Mouse (Mus musculus): Measurements from ENCODE around the gene Jade2. TPM values are rescaled to one million over a fixed set of nuclear protein-coding genes. Genes with fewer than 3 reads are reported as not detected.

Jade2 gene
- total RNA-seq, 1 experiment from 2014 or later, result 11.9 TPM

- no peak for DNase-seq
These were observed 23.9 kb downstream of the Jade2 start for GRCm38 (mm10) chr11:51833393-51834066.

- no peak for DNase-seq
These were observed 24.5 kb downstream of the Jade2 start for GRCm38 (mm10) chr11:51832992-51833391.

DNA sequence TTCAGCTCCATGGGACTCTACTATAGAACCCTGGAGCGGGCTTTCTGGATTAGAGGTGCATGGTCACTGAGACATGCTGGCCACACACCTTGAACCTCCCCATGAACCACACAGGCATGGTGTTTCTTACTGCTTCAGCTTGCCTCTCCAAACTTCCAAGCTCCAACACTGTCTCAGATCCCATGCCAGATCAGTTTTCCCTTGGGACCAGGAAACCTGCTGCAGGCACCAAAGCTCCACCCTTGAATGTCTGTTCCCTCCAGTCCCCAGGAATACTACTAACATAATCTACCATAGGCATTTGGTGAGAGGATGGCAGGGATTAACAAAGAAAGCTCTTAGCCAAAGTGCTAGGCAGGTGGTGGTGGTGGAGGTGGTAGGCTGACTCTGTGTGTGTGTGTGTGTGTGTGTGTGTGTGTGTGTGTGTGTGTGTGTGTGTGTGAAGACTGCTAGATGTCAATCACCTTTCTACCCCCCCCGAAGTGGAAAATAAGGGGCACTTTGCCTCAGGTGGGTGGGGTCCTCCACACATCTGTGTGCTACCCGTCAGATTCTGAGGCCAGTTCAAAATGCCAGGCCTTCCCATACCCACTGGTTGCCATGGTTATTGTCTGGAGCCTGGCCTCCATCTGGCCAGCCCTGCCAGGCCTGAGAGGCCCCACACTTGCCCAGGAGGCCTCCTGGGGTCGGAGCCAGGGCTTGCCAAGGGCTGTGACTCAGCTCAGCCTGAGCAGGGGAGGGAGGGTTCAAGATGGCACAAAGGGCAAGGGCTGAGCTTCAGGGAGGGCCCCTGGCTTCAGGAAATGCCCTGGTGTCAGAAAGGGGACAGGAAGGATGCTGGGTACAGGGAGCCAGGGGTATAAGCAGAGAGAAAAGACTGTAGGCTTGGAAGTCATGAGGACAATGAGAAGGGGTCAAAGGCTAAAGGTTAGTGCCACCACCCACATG is 25.2 kb downstream of the Jade2 start:
- DNase-seq, result peak; percentile 83

GRCm38 (mm10) chr11:51824867-51825424 is 32.5 kb downstream of the Jade2 start:
- DNase-seq, result peak; percentile 50

GRCm38 (mm10) chr11:51823963-51824753 is 33.3 kb downstream of the Jade2 start:
- DNase-seq, result peak; percentile 70

- no peak for DNase-seq
These were observed 34.2 kb downstream of the Jade2 start for GRCm38 (mm10) chr11:51823271-51823670.

DNA sequence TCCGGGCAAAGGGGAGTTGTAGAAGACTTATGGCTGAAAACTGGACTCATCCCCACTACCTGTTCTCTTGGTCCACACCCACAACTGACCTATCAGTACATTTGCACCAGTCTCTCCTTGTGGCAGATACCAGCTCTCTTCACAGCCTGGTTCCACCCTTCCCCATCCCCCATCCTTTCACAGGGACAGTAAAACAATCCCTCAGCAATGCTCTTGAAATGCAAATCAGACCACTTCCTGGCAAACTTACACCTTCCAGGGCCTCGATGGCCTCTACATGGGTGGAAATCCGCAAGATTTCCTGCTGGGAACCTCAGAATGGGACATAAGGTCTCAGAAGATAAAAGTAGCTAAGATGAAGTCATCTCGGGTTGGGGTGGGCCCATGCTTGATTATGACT is 34.7 kb downstream of the Jade2 start:
- DNase-seq, result no peak

- peak; percentile 93 for DNase-seq
These were observed 36.6 kb downstream of the Jade2 start for GRCm38 (mm10) chr11:51820861-51821260.

- peak; percentile 71 for DNase-seq
These were observed 37.5 kb downstream of the Jade2 start for GRCm38 (mm10) chr11:51819964-51820363.

DNA sequence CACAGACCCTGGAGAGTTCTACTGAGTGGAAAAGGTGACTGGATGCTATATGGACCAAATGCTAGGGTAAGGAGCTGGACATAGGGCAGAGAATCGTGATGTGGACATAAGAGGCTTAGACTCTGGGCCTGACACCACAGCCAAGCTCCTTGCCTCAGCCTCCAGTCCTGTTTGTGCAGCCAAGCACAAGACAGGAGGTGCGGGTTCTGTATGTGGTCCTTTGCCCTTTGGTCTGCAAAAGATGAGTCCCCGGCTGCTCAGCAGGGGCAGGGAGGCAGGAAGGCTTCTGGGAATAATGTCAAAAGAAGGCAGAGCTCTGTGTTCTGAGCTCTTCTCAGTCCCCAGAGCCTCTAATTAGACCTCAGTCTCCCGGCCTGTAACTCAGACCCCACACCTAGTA is 38.6 kb downstream of the Jade2 start:
- no peak for DNase-seq

- DNase-seq, result peak; percentile 96
These were observed 39.7 kb downstream of the Jade2 start for GRCm38 (mm10) chr11:51817756-51818155.

DNA sequence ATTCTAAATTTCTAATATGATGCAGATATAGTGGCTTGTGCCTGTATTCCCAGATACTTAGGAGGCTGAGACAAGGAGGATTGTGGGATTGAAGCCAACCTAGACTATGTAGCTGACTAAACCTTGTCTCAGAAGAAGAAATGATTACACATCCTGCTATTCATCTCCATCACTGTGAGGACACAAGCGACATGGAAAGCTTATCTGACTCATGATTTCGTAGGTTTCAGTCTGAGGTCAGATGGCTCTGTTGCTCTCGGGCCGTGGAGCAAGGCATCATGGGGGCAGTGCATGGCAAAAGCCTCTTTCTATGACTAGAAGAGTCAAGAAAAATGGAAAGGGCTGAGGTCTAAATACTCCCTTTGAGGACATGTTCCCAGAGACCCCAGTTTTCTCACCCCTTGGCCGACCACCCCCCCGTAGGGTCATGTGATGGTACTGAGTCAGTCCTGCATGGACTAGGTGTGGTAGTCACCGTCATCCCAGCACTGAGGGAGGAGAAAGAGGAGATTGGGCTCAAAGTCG is 45.4 kb downstream of the Jade2 start:
- peak; percentile 21 for DNase-seq

- no peak for DNase-seq
These were observed 46.2 kb downstream of the Jade2 start for GRCm38 (mm10) chr11:51811230-51811629.

GRCm38 (mm10) chr11:51809632-51810224 is 47.7 kb downstream of the Jade2 start:
- DNase-seq, result peak; percentile 49

- no peak for DNase-seq
These were observed 50.2 kb downstream of the Jade2 start for GRCm38 (mm10) chr11:51807108-51807879.

DNA sequence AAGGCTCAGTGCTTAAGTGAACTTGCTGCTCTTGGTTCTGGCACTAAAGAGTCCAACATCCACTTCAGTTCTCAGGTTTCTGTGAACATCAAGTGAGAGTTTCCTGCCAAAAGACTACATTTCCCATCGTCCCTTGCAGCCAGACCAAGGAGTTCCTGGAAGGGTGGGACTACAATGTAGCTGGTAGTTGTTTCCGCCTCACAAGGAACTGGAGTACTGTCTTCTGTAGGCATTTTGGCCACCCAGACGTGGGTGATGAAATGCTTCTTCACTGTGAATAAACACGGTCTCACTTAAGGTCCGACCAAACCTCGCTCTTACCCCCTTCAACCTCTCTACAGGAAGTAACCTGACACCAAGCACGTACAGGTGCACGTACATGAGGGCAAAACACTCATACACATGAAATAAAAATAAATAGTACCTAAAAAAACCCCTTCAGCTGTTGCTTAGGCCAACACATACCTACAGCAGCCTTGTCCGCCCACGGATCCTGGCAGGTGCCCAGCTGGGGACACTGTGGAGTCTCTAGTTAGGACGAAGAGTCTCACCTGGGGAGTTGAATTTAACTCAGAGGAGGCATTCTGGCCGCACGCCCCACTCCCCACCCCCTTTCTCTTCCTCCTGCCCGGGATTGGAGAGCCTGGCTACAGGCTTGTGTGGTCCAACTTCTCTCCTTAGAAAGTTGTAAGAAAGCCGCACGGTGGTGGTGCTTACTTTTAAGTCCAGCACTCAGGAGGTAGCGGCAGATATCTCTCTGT is 52.1 kb downstream of the Jade2 start:
- peak; percentile 86 for DNase-seq

GRCm38 (mm10) chr11:51800634-51801325 is 56.7 kb downstream of the Jade2 start:
- no peak for DNase-seq

- DNase-seq, result peak; percentile 85
These were observed 61.2 kb downstream of the Jade2 start for GRCm38 (mm10) chr11:51796272-51796671.

- no peak for DNase-seq
These were observed 66.8 kb downstream of the Jade2 start for GRCm38 (mm10) chr11:51790662-51791061.

Measured in adrenal gland, postnatal 14 days (tissue).